Mouse (Mus musculus) embryonic facial prominence, embryonic 13.5 days (tissue): ENCODE measurements around the gene Trmt1. TPM values are rescaled to one million over a fixed set of nuclear protein-coding genes. Genes with fewer than 3 reads are reported as not detected.

ENCODE experiments used
- ATAC-seq: fragments of 200-750 bp; cut with Nextera tagmentation; 2 replicates; pipeline ENCODE4 v1.8.0; 2017; ENCODE audit warnings: low read depth; ENCODE audit not compliant: insufficient number of reproducible peaks, insufficient read depth, low FRiP score, low TSS enrichment
- H3K27ac ChIP-seq: fragments of 300-500 bp; sonication (generic); 2 replicates; pipeline ENCODE4 v1.5.1; 2015; ENCODE audit warnings: moderate library complexity, mild to moderate bottlenecking, inconsistent platforms
- H3K27me3 ChIP-seq: fragments of 300-500 bp; sonication (generic); 2 replicates; pipeline ENCODE4 v1.6.1; 2015; ENCODE audit warnings: mild to moderate bottlenecking, inconsistent platforms
- H3K36me3 ChIP-seq: fragments of 300-500 bp; sonication (generic); 2 replicates; pipeline ENCODE4 v1.6.1; 2015; ENCODE audit warnings: mild to moderate bottlenecking, inconsistent platforms
- H3K4me1 ChIP-seq: fragments of 300-500 bp; sonication (generic); 2 replicates; pipeline ENCODE4 v1.6.1; 2015; ENCODE audit warnings: inconsistent platforms
- H3K4me2 ChIP-seq: fragments of 300-500 bp; sonication (generic); 2 replicates; pipeline ENCODE4 v1.6.1; 2015; ENCODE audit warnings: moderate library complexity, mild to moderate bottlenecking, inconsistent platforms
- H3K4me3 ChIP-seq: fragments of 300-500 bp; sonication (generic); 2 replicates; pipeline ENCODE4 v1.5.1; 2015; ENCODE audit warnings: mild to moderate bottlenecking, inconsistent platforms
- H3K9ac ChIP-seq: fragments of 300-500 bp; sonication (generic); 2 replicates; pipeline ENCODE4 v1.6.1; 2015; ENCODE audit warnings: mild to moderate bottlenecking, inconsistent platforms
- H3K9me3 ChIP-seq: fragments of 300-500 bp; sonication (generic); 2 replicates; pipeline ENCODE4 v1.6.1; 2016; ENCODE audit warnings: inconsistent platforms
- WGBS: fragments of 180-500 bp; shearing (Covaris S2); methylation state at CpG from one replicate; pipeline ENCODE4 v1.1.7; 2015; ENCODE audit warnings: mixed read lengths; 5-methylcytosine and 5-hydroxymethylcytosine counted together
- polyA plus RNA-seq: library from polyadenylated mRNA; unstranded; fragments of >200 nt; fragmentation: Nextera tagmentation; extraction: Ambion mirVana; gene quantifications from 2 replicates; pipeline ENCODE4 v1.2.1, GENCODE M21; 2015

Trmt1 gene
- 71.3 and 78.6 TPM in 2 replicates for polyA plus RNA-seq

GRCm38 (mm10) chr8:84686191-84687002, at the start of gene Trmt1:
Gene Trmt1, plus strand, starts transcription at chr8:84686307.
- Histone ChIP-seq H3K36me3 (peaks cover 17% of the 10 kb centered on the region), H3K9ac (peak within 1 kb of the TSS; percentile 100), H3K9me3 (no peaks in the 10 kb centered on the region), H3K4me1 (peaks cover 42% of the 10 kb centered on the region), H3K27me3 (no peaks in the 10 kb centered on the region), H3K27ac (peak within 1 kb of the TSS; percentile 95), H3K4me2 (peak within 1 kb of the TSS; percentile 91), H3K4me3 (peak within 1 kb of the TSS; percentile 100)
- 9% methylated on average over 20 of the region's 20 CpGs for WGBS
- ATAC-seq: 0 out of 2 replicates have a peak, but pooled peaks have one; percentile 43

- peak overlapping the region; percentile 83 for H3K9ac ChIP-seq
- H3K4me2 ChIP-seq: peak overlapping the region; percentile 88
- H3K27ac ChIP-seq: peak overlapping the region; percentile 91; the same call in 1 of the 2 replicates
- H3K9me3 ChIP-seq: no peaks in the 10 kb centered on the region
- no peaks in the 10 kb centered on the region for H3K27me3 ChIP-seq
- ATAC-seq: no peak
- 30% methylated on average over 8 of the region's 8 CpGs for WGBS
- H3K36me3 ChIP-seq: no peaks in the 10 kb centered on the region
- H3K4me3 ChIP-seq: peak overlapping the region; percentile 54
- peaks cover 38% of the 10 kb centered on the region for H3K4me1 ChIP-seq
Observed at GRCm38 (mm10) chr8:84637946-84638554, 48.1 kb upstream of the Trmt1 start.

- Histone ChIP-seq H3K9ac (peak overlapping the region; percentile 83), H3K4me3 (peak overlapping the region; percentile 54), H3K4me2 (peak overlapping the region; percentile 88), H3K9me3 (no peaks in the 10 kb centered on the region), H3K27me3 (no peaks in the 10 kb centered on the region), H3K4me1 (peaks cover 37% of the 10 kb centered on the region), H3K36me3 (no peaks in the 10 kb centered on the region), H3K27ac (peak overlapping the region; percentile 91)
- no peak for ATAC-seq
- WGBS: 2% methylated on average over 32 of the region's 52 CpGs
Observed at GRCm38 (mm10) chr8:84638555-84639161, 47.4 kb upstream of the Trmt1 start.

GRCm38 (mm10) chr8:84639162-84640009, 46.7 kb upstream of the Trmt1 start:
- WGBS: under 1% methylated on average over 87 of the region's 106 CpGs
- Histone ChIP-seq H3K9ac (peak overlapping the region; percentile 83), H3K27me3 (no peaks in the 10 kb centered on the region), H3K4me1 (peaks cover 30% of the 10 kb centered on the region), H3K4me3 (peak overlapping the region; percentile 54), H3K36me3 (no peaks in the 10 kb centered on the region), H3K27ac (peak overlapping the region; percentile 91), H3K9me3 (no peaks in the 10 kb centered on the region), H3K4me2 (peak overlapping the region; percentile 88)
- ATAC-seq: peak; percentile 91

- H3K4me1 ChIP-seq: peaks cover 23% of the 10 kb centered on the region
- no peaks in the 10 kb centered on the region for H3K27me3 ChIP-seq
- ATAC-seq: no peak
- no peak overlapping the region for H3K27ac ChIP-seq
- H3K9ac ChIP-seq: peak overlapping the region; percentile 67
- no peaks in the 10 kb centered on the region for H3K9me3 ChIP-seq
- peak overlapping the region; percentile 88 for H3K4me2 ChIP-seq
- peak overlapping the region; percentile 54 for H3K4me3 ChIP-seq
- WGBS: 31% methylated on average over 9 of the region's 9 CpGs
- H3K36me3 ChIP-seq: no peaks in the 10 kb centered on the region
Observed at GRCm38 (mm10) chr8:84640010-84640588, 46.0 kb upstream of the Trmt1 start.

GRCm38 (mm10) chr8:84640617-84641294, 45.4 kb upstream of the Trmt1 start:
- Histone ChIP-seq H3K4me1 (peaks cover 16% of the 10 kb centered on the region), H3K27ac (no peak overlapping the region), H3K9me3 (no peaks in the 10 kb centered on the region), H3K9ac (no peak overlapping the region), H3K4me2 (peak overlapping the region; percentile 88; the same call in 1 of the 2 replicates), H3K27me3 (no peaks in the 10 kb centered on the region), H3K36me3 (no peaks in the 10 kb centered on the region), H3K4me3 (no peak overlapping the region)
- ATAC-seq: no peak
- WGBS: 66% methylated on average over 7 of the region's 7 CpGs

- Histone ChIP-seq H3K4me3 (no peak overlapping the region), H3K4me1 (peaks cover 10% of the 10 kb centered on the region), H3K9me3 (no peaks in the 10 kb centered on the region), H3K27ac (no peak overlapping the region), H3K4me2 (no peak overlapping the region), H3K9ac (no peak overlapping the region), H3K36me3 (no peaks in the 10 kb centered on the region), H3K27me3 (no peaks in the 10 kb centered on the region)
- no peak for ATAC-seq
- 76% methylated on average over 1 of the region's 1 CpGs for WGBS
Observed at GRCm38 (mm10) chr8:84641578-84642361, 44.3 kb upstream of the Trmt1 start.

- Histone ChIP-seq H3K4me3 (no peak overlapping the region), H3K9me3 (no peaks in the 10 kb centered on the region), H3K36me3 (no peaks in the 10 kb centered on the region), H3K27ac (no peak overlapping the region), H3K9ac (no peak overlapping the region), H3K4me1 (peaks cover 16% of the 10 kb centered on the region), H3K4me2 (no peak overlapping the region), H3K27me3 (no peaks in the 10 kb centered on the region)
- ATAC-seq: no peak
- 76% methylated on average over 5 of the region's 5 CpGs for WGBS
Observed at GRCm38 (mm10) chr8:84643019-84643418, 43.1 kb upstream of the Trmt1 start.

GRCm38 (mm10) chr8:84646800-84647199, 39.3 kb upstream of the Trmt1 start:
- WGBS: 48% methylated on average over 6 of the region's 6 CpGs
- no peaks in the 10 kb centered on the region for H3K27me3 ChIP-seq
- H3K4me3 ChIP-seq: no peak overlapping the region; the same call in 1 of the 2 replicates
- H3K4me2 ChIP-seq: peak overlapping the region; percentile 54; the same call in 1 of the 2 replicates
- no peak overlapping the region for H3K9ac ChIP-seq
- no peak for ATAC-seq
- H3K4me1 ChIP-seq: peaks cover 9% of the 10 kb centered on the region
- H3K27ac ChIP-seq: peak overlapping the region; percentile 62; the same call in 1 of the 2 replicates
- no peaks in the 10 kb centered on the region for H3K36me3 ChIP-seq
- no peaks in the 10 kb centered on the region for H3K9me3 ChIP-seq
